Mouse (Mus musculus) limb, embryonic 12.5 days (tissue): ENCODE measurements around the gene Accs. TPM values are rescaled to one million over a fixed set of nuclear protein-coding genes. Genes with fewer than 3 reads are reported as not detected.

Experiments
- ATAC-seq: fragments of 200-750 bp; cut with Nextera tagmentation; 2 replicates; pipeline ENCODE4 v1.8.0; 2017; ENCODE audit warnings: low read depth, moderate TSS enrichment; ENCODE audit not compliant: insufficient number of reproducible peaks, insufficient read depth, low FRiP score, low TSS enrichment
- H3K27ac ChIP-seq: fragments of 300-500 bp; sonication (generic); 2 replicates; pipeline ENCODE4 v1.5.1; 2016; ENCODE audit warnings: mild to moderate bottlenecking, moderate library complexity
- H3K27me3 ChIP-seq: fragments of 300-500 bp; sonication (generic); 2 replicates; pipeline ENCODE4 v1.6.1; 2016; ENCODE audit warnings: mild to moderate bottlenecking, moderate library complexity
- H3K36me3 ChIP-seq: fragments of 300-500 bp; sonication (generic); 2 replicates; pipeline ENCODE4 v1.6.1; 2016; ENCODE audit warnings: mild to moderate bottlenecking, moderate library complexity
- H3K4me1 ChIP-seq: fragments of 300-500 bp; sonication (generic); replicated peaks from 2 replicates; pipeline ENCODE4 v1.6.1; 2016
- H3K4me2 ChIP-seq: fragments of 300-500 bp; sonication (generic); 2 replicates; pipeline ENCODE4 v1.6.1; 2016; ENCODE audit warnings: mild to moderate bottlenecking, moderate library complexity
- H3K4me3 ChIP-seq: fragments of 300-500 bp; sonication (generic); replicated peaks from 2 replicates; pipeline ENCODE4 v1.5.1; 2016; ENCODE audit warnings: mild to moderate bottlenecking
- H3K9ac ChIP-seq: fragments of 300-500 bp; sonication (generic); replicated peaks from 2 replicates; pipeline ENCODE4 v1.6.1; 2016; ENCODE audit warnings: mild to moderate bottlenecking, moderate library complexity
- H3K9me3 ChIP-seq: fragments of 300-500 bp; sonication (generic); 2 replicates; pipeline ENCODE4 v1.6.1; 2016; ENCODE audit warnings: mild to moderate bottlenecking, moderate library complexity
- WGBS: fragments of 180-500 bp; shearing (Covaris S2); methylation state at CpG from one replicate; pipeline ENCODE4 v1.1.7; 2016; 5-methylcytosine and 5-hydroxymethylcytosine counted together
- polyA plus RNA-seq: library from polyadenylated mRNA; unstranded; fragments of >200 nt; fragmentation: Nextera tagmentation; extraction: Ambion mirVana; gene quantifications from 2 replicates; pipeline ENCODE4 v1.2.1, GENCODE M21; 2016

Accs gene
- polyA plus RNA-seq = 8.8 and 11.0 TPM in 2 replicates

DNA sequence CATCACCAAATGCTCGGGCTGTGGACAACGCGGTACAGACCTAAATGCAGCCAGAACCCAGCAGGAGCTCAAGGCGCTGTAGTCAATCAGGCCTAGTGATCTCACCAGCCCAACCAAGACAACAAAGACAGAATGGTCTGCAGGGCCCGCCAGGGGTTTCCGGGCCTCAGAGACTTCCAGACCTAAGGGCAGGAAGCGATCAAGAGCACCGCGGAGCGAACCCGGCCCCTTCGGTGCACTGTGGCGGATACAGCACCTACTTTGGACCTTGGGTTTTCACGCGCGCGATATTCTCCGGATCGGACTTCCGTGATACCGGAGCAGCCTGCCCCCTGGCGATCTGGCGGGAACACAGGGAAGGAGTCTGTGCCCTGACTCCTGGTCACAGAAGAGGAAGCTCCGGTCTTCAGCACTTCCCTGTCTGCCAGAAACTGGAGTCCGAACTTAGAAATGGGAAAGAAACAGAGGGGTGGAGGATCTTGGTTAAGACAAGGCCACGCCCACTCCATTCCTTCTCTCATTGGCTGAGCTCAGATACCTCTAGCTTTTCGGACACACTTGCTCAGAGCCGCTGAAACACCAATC lies at the start of gene Accs:
Gene Accs, minus strand, starts transcription at position 439 of the 585 bp plus-strand sequence.
- WGBS = 0% methylated on average over 28 of the region's 28 CpGs
- peak within 1 kb of the TSS; percentile 60 for H3K4me3 ChIP-seq

DNA sequence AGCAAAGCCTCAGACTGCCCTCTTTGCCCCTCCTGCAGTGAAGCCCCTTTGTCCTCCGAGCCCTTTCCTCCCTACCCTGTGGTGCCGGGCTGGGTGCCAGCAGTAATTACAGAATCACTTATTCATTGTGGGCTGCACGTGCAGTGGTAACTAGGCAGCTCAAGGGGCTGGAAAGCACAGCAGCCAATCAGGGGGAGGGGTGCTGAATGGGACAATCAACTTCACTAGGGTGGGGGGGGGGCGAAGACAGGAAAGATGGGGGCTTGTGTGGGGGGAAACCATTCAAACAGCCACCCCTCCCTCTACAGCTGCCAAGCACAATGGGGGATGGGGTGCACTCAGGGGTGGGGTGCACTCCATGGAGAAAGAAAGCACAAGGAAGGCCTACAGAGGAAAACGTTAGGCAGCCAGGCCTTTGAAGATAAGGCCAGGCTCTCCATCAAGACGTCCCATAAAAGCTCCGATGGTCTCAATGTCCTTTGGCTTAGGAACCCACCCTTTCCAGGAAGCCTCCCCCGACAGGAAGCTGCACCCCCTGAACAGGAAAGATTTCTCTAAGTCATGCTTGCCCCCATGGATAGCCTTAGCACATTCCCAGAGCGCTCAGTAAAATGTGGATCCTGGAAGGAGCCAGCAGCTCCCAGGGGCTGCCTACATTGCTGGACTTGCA lies 42.0 kb upstream of the Accs start:
- H3K9me3 ChIP-seq = no peaks in the 10 kb centered on the region
- H3K27me3 ChIP-seq = no peaks in the 10 kb centered on the region
- H3K36me3 ChIP-seq = no peaks in the 10 kb centered on the region
- peak overlapping the region; percentile 66 for H3K27ac ChIP-seq
- 18% methylated on average over 9 of the region's 9 CpGs for WGBS
- no peak overlapping the region for H3K4me3 ChIP-seq
- no peak overlapping the region for H3K9ac ChIP-seq
- ATAC-seq = peak; percentile 81; the same call in 1 of the 2 replicates
- H3K4me1 ChIP-seq = peaks cover 14% of the 10 kb centered on the region
- H3K4me2 ChIP-seq = no peak overlapping the region

More for the DNA sequence above, at the start of gene Accs:
- Histone ChIP-seq H3K36me3 (peaks cover 21% of the 10 kb centered on the region), H3K9me3 (no peaks in the 10 kb centered on the region), H3K27ac (peak within 1 kb of the TSS; percentile 90), H3K27me3 (no peaks in the 10 kb centered on the region), H3K4me1 (peaks cover 25% of the 10 kb centered on the region), H3K4me2 (peak within 1 kb of the TSS; percentile 79), H3K9ac (peak within 1 kb of the TSS; percentile 74)
- ATAC-seq = peak; percentile 72

DNA sequence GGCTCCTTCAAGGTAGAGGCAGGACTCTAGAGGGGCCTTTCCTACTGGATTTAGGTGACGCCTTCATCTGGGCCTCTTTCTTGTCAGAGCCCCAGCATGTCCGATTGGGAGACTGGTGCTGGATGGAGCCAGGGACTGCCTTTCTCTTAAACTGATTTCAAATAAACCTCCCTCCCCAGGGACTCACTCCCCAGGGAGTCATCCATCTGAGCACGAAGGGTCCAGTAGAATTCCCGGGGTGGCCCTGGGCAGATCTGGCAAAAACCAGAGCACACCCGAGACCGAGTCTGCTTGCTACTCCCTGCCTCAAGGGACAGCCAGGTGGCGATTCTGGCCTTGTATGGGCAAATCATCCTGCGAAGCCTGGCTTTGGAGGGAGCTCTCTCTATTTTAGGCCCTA lies 40.4 kb upstream of the Accs start:
- H3K4me2 ChIP-seq = no peak overlapping the region
- H3K4me1 ChIP-seq = peaks cover 14% of the 10 kb centered on the region
- no peak overlapping the region for H3K4me3 ChIP-seq
- H3K9ac ChIP-seq = no peak overlapping the region
- no peaks in the 10 kb centered on the region; the same call in 1 of the 2 replicates for H3K27me3 ChIP-seq
- no peaks in the 10 kb centered on the region for H3K9me3 ChIP-seq
- no peak for ATAC-seq
- 81% methylated on average over 8 of the region's 8 CpGs for WGBS
- no peaks in the 10 kb centered on the region for H3K36me3 ChIP-seq
- H3K27ac ChIP-seq = no peak overlapping the region

DNA sequence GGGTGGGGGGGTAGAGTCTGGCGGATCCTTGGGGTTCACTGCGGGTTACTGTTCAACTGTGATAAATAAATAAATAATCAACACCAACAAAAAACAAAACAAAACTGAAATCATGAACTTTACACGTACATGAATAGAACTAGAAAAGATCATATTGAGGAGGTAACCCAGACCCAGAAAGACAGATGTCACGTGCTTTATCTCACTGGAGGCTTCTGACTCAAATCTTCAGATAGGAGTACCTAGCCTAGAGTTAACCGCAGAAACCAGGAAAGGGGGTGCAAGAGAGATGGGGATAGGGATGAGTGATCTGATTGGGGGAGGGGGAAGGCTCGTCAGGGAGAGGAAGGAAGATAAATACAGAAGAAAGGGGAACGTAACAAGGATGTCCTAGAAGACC lies 39.3 kb upstream of the Accs start:
- Histone ChIP-seq H3K4me3 (no peak overlapping the region), H3K27ac (no peak overlapping the region), H3K4me2 (no peak overlapping the region), H3K36me3 (no peaks in the 10 kb centered on the region), H3K27me3 (no peaks in the 10 kb centered on the region; the same call in 1 of the 2 replicates), H3K4me1 (peaks cover 14% of the 10 kb centered on the region), H3K9ac (no peak overlapping the region), H3K9me3 (no peaks in the 10 kb centered on the region)
- 87% methylated on average over 7 of the region's 7 CpGs for WGBS
- ATAC-seq = no peak

DNA sequence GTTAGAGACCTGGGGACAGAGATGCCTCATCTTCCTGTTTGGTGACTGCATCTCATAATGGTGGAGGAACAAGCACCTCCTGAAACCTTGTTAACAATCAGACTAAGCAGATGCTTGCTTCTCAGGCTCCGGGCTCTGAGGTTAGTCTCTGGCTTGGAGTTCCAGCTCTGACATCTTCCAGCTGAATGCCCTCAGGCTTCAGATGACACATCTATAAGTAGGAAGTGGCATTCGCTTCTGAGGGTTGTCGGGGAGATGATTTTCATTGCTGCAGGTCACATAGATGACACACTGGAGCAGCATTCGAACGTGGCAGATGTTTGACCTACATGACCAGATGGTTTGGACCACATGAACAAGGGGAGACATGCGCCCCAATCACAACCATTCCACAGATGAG lies 38.6 kb upstream of the Accs start:
- Histone ChIP-seq H3K4me3 (no peak overlapping the region), H3K27me3 (no peaks in the 10 kb centered on the region; the same call in 1 of the 2 replicates), H3K9me3 (no peaks in the 10 kb centered on the region), H3K27ac (no peak overlapping the region), H3K36me3 (no peaks in the 10 kb centered on the region), H3K4me1 (peaks cover 14% of the 10 kb centered on the region), H3K4me2 (no peak overlapping the region), H3K9ac (no peak overlapping the region)
- ATAC-seq = no peak
- WGBS = 86% methylated on average over 6 of the region's 6 CpGs

DNA sequence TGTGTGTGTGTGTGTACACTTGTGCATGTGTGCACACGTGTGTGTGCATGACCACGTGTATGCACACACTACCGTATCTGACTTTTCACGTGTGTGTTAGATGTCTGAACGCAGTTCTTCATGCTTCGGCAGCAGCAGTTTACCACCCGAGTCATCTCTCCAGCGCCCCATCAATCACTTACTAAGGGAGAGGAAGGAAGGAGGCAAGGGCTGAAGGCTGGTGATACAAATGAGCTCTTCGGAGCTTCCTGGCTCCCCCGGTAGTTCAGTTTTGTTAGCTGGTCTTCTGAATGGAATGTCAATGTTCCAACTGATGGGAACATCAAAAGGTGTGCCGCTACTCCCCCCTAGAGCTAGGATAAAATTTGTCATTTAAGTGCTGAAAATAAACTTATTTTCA lies 37.5 kb upstream of the Accs start:
- 71% methylated on average over 11 of the region's 11 CpGs for WGBS
- Histone ChIP-seq H3K9ac (no peak overlapping the region), H3K9me3 (no peaks in the 10 kb centered on the region), H3K4me3 (no peak overlapping the region), H3K27me3 (no peaks in the 10 kb centered on the region; the same call in 1 of the 2 replicates), H3K36me3 (no peaks in the 10 kb centered on the region), H3K4me2 (no peak overlapping the region), H3K27ac (no peak overlapping the region), H3K4me1 (peaks cover 14% of the 10 kb centered on the region)
- no peak for ATAC-seq

DNA sequence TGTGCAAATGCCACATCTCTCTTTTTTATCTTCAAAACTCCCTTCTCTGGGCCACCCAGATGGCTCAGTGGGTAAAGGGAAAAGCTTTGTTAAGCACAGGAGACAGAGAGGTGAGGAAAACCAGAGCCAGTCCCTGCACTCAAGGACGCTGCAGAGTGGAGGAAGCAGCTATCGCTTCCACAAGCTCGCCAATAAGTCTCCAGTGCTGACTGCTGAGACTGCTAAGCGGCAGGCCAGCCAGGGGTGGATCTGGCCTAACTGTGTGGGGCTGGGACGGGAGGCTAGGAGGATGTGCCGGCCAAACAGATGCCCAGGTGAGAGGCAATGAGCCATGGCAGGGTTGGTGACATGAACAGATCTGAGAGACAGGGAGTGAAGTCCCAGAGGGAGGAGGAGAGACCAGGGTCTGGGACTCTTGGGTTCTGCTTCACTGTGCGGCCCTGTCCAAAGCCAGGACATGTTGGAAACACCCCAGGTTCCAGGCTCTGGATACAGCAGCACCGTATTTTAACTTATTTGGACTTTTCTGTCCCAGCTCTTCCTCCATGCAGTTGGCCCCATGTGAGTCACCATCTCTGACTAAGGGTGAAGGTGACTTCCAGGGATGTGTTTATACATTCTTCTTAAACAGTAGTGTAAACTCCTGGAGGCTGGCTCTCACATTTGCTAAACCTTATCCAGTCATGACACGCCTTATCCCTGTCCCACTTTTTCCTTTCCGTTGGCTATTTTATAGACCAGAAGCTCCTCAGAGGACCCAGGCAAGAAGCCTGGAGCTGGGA lies 36.5 kb upstream of the Accs start:
- no peak overlapping the region for H3K4me3 ChIP-seq
- WGBS = 52% methylated on average over 10 of the region's 10 CpGs
- H3K36me3 ChIP-seq = no peaks in the 10 kb centered on the region
- peaks cover 3% of the 10 kb centered on the region for H3K4me1 ChIP-seq
- ATAC-seq = no peak
- H3K4me2 ChIP-seq = no peak overlapping the region
- no peaks in the 10 kb centered on the region; the same call in 1 of the 2 replicates for H3K27me3 ChIP-seq
- H3K27ac ChIP-seq = no peak overlapping the region
- H3K9me3 ChIP-seq = no peaks in the 10 kb centered on the region
- H3K9ac ChIP-seq = no peak overlapping the region

DNA sequence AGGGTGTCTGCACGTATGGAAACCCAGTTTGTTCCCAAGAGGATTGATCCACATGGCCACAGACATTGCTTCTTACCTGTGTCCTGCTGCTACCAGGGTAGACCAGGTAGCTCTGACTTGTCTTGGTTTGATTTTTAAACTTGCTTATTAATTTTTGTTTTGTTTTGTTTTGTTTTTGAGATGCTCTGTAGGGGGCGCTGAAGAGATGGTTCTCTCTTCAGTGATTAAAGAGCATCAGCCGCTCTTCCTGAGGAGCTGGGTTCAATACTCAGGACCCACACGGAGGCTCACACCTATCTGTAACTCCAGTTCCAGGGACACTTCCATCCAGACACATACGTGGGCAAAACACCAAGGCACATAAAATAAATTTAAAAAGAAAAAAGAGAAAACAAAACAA lies 33.3 kb upstream of the Accs start:
- Histone ChIP-seq H3K4me2 (no peak overlapping the region), H3K4me1 (no peaks in the 10 kb centered on the region), H3K4me3 (no peak overlapping the region), H3K27me3 (no peaks in the 10 kb centered on the region; the same call in 1 of the 2 replicates), H3K9ac (no peak overlapping the region), H3K36me3 (no peaks in the 10 kb centered on the region), H3K27ac (no peak overlapping the region), H3K9me3 (no peaks in the 10 kb centered on the region)
- 51% methylated on average over 5 of the region's 5 CpGs for WGBS
- ATAC-seq = no peak

DNA sequence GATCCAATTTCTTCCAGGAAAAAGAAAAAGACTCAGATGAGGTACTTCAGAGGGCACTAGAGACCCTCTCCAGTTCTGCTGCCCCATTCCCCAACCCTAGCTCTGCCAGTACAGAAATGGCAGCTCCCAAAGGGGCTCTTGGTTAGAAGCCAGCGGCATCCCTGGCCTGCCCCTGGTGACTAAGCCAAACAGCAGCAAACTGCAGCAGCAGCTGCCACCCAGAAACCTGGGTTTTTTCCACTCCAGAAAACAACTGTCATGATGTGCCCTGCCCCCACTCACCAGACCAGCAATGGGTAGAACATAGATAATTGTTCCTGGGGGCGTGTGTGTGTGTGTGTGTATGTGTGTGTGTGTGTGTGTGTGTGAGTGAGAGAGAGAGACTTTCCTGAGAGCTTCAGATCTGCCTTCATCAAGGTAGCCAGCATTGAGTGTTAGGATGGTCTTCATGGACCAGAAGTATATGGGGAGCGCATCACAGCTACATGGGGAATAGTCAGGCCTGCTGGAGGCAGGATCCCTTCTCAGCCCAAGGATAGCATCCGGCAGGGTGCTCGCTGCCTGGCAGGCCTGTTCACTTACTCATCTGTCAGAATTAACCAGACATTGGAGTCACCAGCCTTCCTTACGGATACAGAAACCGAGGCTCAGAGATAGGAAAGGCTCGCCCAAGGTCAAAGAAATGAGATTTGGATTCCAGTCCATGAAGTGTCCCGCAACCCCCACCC lies 32.1 kb upstream of the Accs start:
- Histone ChIP-seq H3K9me3 (no peaks in the 10 kb centered on the region), H3K4me3 (no peak overlapping the region), H3K4me2 (no peak overlapping the region), H3K27me3 (no peaks in the 10 kb centered on the region; the same call in 1 of the 2 replicates), H3K36me3 (no peaks in the 10 kb centered on the region), H3K27ac (no peak overlapping the region), H3K4me1 (no peaks in the 10 kb centered on the region), H3K9ac (no peak overlapping the region)
- WGBS = 86% methylated on average over 9 of the region's 9 CpGs
- ATAC-seq = no peak

DNA sequence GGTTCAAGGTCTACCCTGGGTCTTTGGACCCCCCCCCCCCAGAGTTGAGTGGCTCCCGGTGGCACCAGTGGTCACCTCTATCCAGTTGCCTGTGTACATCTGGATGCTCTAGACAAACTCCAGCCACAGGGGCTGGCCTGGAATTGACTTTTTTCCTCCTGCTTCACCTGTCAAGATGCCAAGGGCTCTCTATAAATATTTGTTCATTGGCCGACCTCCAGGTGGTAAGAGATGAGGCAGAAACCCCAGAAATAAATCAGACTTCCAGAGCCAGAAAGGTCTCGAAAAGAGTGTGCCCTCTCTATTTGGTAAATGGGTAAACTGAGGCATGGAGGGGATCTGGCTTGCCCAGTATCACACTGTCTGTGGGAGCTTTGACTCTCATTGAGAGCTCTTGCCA lies 31.2 kb upstream of the Accs start:
- no peak overlapping the region for H3K4me3 ChIP-seq
- WGBS = 86% methylated on average over 3 of the region's 3 CpGs
- H3K27me3 ChIP-seq = no peaks in the 10 kb centered on the region; the same call in 1 of the 2 replicates
- H3K27ac ChIP-seq = no peak overlapping the region
- no peak overlapping the region for H3K4me2 ChIP-seq
- H3K9me3 ChIP-seq = no peaks in the 10 kb centered on the region
- no peaks in the 10 kb centered on the region for H3K36me3 ChIP-seq
- no peak for ATAC-seq
- H3K4me1 ChIP-seq = no peaks in the 10 kb centered on the region
- H3K9ac ChIP-seq = no peak overlapping the region

DNA sequence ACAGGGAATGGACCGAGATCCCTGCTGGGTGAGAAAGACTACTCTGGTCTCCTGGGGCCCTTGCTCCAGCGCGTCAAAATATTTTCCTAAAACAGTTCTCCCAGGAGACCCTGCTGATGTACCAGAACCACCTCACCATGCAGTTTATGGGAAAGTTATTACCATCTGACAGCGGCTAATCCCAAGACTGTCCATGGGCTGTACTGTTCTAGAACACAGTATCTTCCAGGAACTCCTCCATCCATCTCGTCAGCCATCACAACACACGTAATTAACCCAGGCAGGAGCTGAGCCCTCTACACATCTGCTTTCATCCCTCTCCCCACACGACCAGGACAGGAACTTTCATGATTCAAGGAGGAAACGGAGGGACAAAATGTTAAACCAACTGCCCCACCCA lies 30.7 kb upstream of the Accs start:
- no peak for ATAC-seq

More for the DNA sequence above, 30.7 kb upstream of the Accs start:
- H3K9me3 ChIP-seq = no peaks in the 10 kb centered on the region
- no peak overlapping the region for H3K27ac ChIP-seq
- no peaks in the 10 kb centered on the region for H3K36me3 ChIP-seq
- no peak overlapping the region for H3K4me3 ChIP-seq
- 57% methylated on average over 8 of the region's 8 CpGs for WGBS
- no peaks in the 10 kb centered on the region; the same call in 1 of the 2 replicates for H3K27me3 ChIP-seq
- H3K9ac ChIP-seq = no peak overlapping the region
- no peak overlapping the region for H3K4me2 ChIP-seq
- no peaks in the 10 kb centered on the region for H3K4me1 ChIP-seq
